Mouse (Mus musculus): ENCODE data around the gene Dusp10.

GRCm38 (mm10) chr1:184067704-184068558 is 54.8 kb downstream of the Dusp10 start:
- TF ChIP-seq CTCF (IDR thresholded peaks at IDR 0.05; ENCODE audit: control insufficient read depth, insufficient read depth, insufficient read length) (no peak), FOSL1 (IDR thresholded peaks at IDR 0.05; ENCODE audit: insufficient read depth, low read length, poor library complexity, severe bottlenecking) (no peak), USF1 (IDR thresholded peaks at IDR 0.05; ENCODE audit: low read depth) (no peak), MYOD1 (IDR thresholded peaks at IDR 0.05; ENCODE audit: control insufficient read depth, insufficient read length, low read depth) (no peak), MAX (IDR thresholded peaks at IDR 0.05) (no peak), CEBPB (IDR thresholded peaks at IDR 0.05; ENCODE audit: low read depth) (no peak), MYOG (IDR thresholded peaks at IDR 0.05; ENCODE audit: control insufficient read depth, extremely low read depth, insufficient read length) (no peak)

Data from C2C12 (cell line).